Mouse (Mus musculus) ES-Bruce4 (cell line): ENCODE measurements around the gene Nr1h4. TPM values are rescaled to one million over a fixed set of nuclear protein-coding genes. Genes with fewer than 3 reads are reported as not detected.

Source experiments
- H3K27ac ChIP-seq: 2 replicates; pipeline ENCODE4 v1.5.1; 2012; ENCODE audit warnings: low read length, inconsistent platforms; ENCODE audit not compliant: insufficient read depth
- H3K27me3 ChIP-seq: 2 replicates; pipeline ENCODE4 v1.6.1; 2012; ENCODE audit warnings: mild to moderate bottlenecking, low read length, inconsistent platforms; ENCODE audit not compliant: control insufficient read depth, poor library complexity, insufficient read depth, severe bottlenecking
- H3K36me3 ChIP-seq: 2 replicates; pipeline ENCODE4 v1.6.1; 2012; ENCODE audit warnings: inconsistent platforms, mild to moderate bottlenecking, low read length, moderate library complexity; ENCODE audit not compliant: control insufficient read depth, poor library complexity, insufficient read depth, severe bottlenecking
- H3K4me1 ChIP-seq: one replicate; pipeline ENCODE4 v1.8.1; 2011; ENCODE audit warnings: low read length; ENCODE audit not compliant: control insufficient read depth, insufficient read depth
- H3K4me3 ChIP-seq: 2 replicates; pipeline ENCODE4 v1.5.1; 2011; ENCODE audit warnings: low read depth, mild to moderate bottlenecking, low read length
- H3K9ac ChIP-seq: 2 replicates; pipeline ENCODE4 v1.6.1; 2012; ENCODE audit warnings: low read depth, mild to moderate bottlenecking, inconsistent platforms; ENCODE audit not compliant: poor library complexity, severe bottlenecking
- H3K9me3 ChIP-seq: replicated peaks from 2 replicates; pipeline ENCODE4 v1.6.1; 2012; ENCODE audit warnings: mild to moderate bottlenecking, low read length, inconsistent platforms; ENCODE audit not compliant: control insufficient read depth, poor library complexity, insufficient read depth, severe bottlenecking
- CTCF ChIP-seq: IDR thresholded peaks from one replicate; pipeline ENCODE4 v1.8.1; 2011; ENCODE audit warnings: low read depth, low read length
- EP300 ChIP-seq: IDR thresholded peaks from 2 replicates; pipeline ENCODE4 v1.6.1; 2011; ENCODE audit warnings: low read depth, low read length; ENCODE audit not compliant: insufficient read depth
- POLR2A ChIP-seq: IDR thresholded peaks from one replicate; pipeline ENCODE4 v1.8.1; 2011; ENCODE audit warnings: low read length; ENCODE audit not compliant: insufficient read depth
- polyA plus RNA-seq: library from polyadenylated mRNA; stranded (reverse); fragments of >200 nt; gene quantifications from 2 replicates; pipeline ENCODE4 v1.2.4, GENCODE M21; 2011; ENCODE audit warnings: low read depth; ENCODE audit not compliant: missing spikeins, insufficient read depth, insufficient read length

Gene Nr1h4
- polyA plus RNA-seq, 1 experiment, result not detected

DNA sequence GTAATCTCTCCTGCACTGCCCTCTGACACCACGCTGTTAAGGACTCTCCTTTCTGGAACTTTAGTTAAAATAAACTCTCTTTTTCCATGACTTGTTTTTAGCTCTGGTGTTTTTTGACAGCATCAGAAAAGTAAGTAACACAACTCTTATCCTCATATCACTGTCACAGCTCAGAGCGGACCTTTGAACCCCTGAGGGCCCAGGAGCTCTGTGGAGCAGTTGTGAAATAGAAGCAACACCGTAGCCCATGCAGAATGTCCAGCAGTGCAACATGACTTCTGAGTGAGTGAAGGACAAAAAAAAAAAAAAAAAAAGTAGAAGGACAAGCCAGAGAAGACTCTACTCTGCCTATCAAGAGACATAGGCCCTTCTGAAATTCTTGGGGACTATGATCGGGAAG, 14.2 kb downstream of the Nr1h4 start:
- H3K36me3 ChIP-seq, result no peaks in the 10 kb centered on the region
- H3K27me3 ChIP-seq, result no peaks in the 10 kb centered on the region
- no peak overlapping the region for H3K9ac ChIP-seq
- no peak for TF ChIP-seq POLR2A
- TF ChIP-seq EP300, result no peak
- no peak for TF ChIP-seq CTCF
- no peak overlapping the region for H3K27ac ChIP-seq
- H3K4me1 ChIP-seq, result no peaks in the 10 kb centered on the region
- no peaks in the 10 kb centered on the region for H3K9me3 ChIP-seq
- H3K4me3 ChIP-seq, result no peak overlapping the region

DNA sequence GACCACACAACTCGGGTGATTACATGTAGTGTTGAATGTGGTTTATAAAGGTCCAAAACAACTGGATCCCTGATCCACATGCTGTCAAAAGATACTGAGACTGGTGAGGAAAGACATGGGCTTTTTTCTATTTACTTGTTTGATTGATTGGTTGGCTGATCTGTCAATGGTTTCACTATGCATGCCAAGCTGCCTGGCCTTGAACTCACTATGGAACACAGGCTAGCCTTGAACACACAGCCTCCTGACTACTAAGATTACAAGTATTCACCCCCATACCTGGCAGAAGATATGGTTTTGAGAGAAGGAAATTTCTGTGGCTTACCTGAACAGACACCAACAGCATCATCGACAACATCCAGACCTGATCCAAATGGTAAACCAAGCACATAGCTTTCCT, 15.0 kb downstream of the Nr1h4 start:
- Histone ChIP-seq H3K4me3 (no peak overlapping the region), H3K9ac (no peak overlapping the region), H3K36me3 (no peaks in the 10 kb centered on the region), H3K27ac (no peak overlapping the region), H3K4me1 (no peaks in the 10 kb centered on the region), H3K27me3 (no peaks in the 10 kb centered on the region), H3K9me3 (no peaks in the 10 kb centered on the region)
- TF ChIP-seq EP300 (no peak), POLR2A (no peak), CTCF (no peak)

DNA sequence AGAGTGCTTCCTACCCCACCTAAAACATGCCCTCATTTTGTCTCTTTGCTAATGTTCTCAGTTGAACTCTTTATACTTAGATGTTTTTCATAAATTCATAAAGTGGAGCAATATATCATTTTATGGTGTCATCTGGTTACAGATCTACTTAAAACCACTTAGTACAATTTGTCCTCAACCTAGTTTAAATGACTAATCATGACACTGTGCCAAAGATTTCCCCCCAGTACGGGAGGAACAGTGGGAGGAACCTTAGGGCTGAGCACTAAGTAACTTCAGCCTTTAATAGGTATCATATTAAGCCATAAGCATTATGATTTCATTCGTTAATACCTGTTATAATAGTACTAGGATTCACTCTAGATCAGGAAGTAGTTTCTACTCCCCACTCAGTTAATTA, 17.6 kb downstream of the Nr1h4 start:
- H3K4me3 ChIP-seq, result no peak overlapping the region
- no peaks in the 10 kb centered on the region for H3K4me1 ChIP-seq
- no peaks in the 10 kb centered on the region for H3K9me3 ChIP-seq
- TF ChIP-seq EP300 (no peak), POLR2A (no peak), CTCF (no peak)
- H3K27ac ChIP-seq, result no peak overlapping the region
- H3K36me3 ChIP-seq, result no peaks in the 10 kb centered on the region
- no peak overlapping the region for H3K9ac ChIP-seq
- H3K27me3 ChIP-seq, result no peaks in the 10 kb centered on the region

DNA sequence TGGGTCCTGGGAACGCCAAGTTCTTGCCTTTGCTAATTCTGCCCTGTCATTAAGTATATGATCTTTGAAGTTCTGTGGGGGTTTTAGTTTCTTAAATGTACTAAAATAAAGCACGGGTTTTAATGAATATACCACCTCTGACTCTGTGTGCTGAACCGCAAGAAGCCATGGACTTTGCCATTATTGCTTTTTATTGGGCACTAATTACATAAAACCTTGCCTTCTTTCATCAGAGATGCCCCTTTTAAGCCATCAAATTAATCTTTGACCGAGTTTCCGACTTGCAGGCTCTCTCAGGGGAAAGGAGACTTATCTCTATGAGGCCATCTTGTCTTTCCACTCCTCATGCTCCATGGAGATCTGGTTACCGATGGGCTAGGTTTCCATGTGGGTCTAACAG, 20.8 kb downstream of the Nr1h4 start:
- TF ChIP-seq CTCF, result no peak
- H3K27ac ChIP-seq, result no peak overlapping the region
- no peak overlapping the region for H3K4me3 ChIP-seq
- no peaks in the 10 kb centered on the region for H3K36me3 ChIP-seq
- H3K4me1 ChIP-seq, result no peaks in the 10 kb centered on the region
- no peaks in the 10 kb centered on the region for H3K9me3 ChIP-seq
- no peak overlapping the region for H3K9ac ChIP-seq
- no peaks in the 10 kb centered on the region for H3K27me3 ChIP-seq

DNA sequence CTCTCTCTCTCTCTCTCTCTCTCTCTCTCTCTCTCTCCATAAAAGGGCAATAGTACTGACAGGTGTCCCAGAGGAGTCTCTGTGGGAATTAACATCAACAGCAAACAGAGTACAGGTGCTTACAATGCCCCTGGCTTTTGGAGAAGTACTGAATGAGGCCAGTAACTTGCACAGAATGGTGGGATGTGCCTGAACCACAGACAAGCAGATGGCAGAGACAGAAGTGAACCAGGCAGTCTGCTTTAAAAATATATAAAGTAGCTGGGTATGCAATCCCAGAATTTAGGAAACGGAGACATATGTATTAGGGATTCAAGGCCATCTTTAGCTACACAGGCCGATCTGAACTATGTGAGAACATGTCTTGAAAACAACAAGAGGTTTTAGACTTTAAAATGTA, 22.8 kb downstream of the Nr1h4 start:
- Histone ChIP-seq H3K4me3 (no peak overlapping the region), H3K27me3 (no peaks in the 10 kb centered on the region), H3K27ac (no peak overlapping the region), H3K9me3 (no peaks in the 10 kb centered on the region), H3K36me3 (no peaks in the 10 kb centered on the region), H3K4me1 (no peaks in the 10 kb centered on the region), H3K9ac (no peak overlapping the region)
- TF ChIP-seq CTCF, result no peak

DNA sequence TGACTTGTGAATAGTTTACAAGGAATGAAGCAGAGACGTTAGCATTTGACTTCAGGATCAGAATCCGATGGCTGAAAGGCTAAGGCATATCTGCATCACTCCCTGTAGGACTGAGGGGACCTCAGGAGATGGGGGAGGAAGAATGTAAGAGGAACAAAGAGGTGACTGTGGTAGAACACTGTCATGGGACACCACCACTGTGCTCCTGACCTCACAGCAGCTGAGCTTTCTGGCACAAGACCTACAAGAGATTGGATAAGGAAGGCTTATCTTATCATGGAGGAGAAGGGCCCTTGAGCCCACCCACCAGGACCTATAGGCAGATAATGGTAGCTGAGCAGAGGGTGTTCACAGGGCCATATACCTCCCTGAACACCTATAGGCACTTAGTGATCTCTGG, 24.8 kb downstream of the Nr1h4 start:
- H3K9ac ChIP-seq, result no peak overlapping the region
- TF ChIP-seq CTCF (no peak), POLR2A (no peak), EP300 (no peak)
- H3K9me3 ChIP-seq, result no peaks in the 10 kb centered on the region
- no peak overlapping the region for H3K4me3 ChIP-seq
- no peaks in the 10 kb centered on the region for H3K27me3 ChIP-seq
- no peaks in the 10 kb centered on the region for H3K4me1 ChIP-seq
- H3K27ac ChIP-seq, result no peak overlapping the region
- no peaks in the 10 kb centered on the region for H3K36me3 ChIP-seq

DNA sequence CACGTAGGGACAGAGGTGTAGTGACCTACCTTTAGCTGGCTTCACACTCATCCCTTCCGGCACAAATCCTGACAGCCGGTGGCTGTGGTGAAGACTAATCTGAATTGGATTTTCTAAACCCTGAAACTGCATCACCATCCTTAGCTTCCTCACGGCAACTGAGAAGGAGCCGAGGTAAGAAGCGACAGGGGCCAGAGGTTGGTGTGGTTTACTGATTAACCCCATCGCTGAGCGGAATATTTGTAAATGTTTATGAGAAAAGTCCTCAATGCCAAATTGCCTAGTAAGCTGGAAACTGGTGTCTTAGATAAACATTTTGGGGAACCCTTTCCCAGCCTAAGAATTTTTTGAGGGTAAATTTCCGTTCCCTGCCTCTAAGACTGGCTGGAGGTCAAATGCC, 26.9 kb downstream of the Nr1h4 start:
- Histone ChIP-seq H3K4me1 (no peaks in the 10 kb centered on the region), H3K27ac (no peak overlapping the region), H3K36me3 (no peaks in the 10 kb centered on the region), H3K27me3 (no peaks in the 10 kb centered on the region), H3K4me3 (no peak overlapping the region), H3K9ac (no peak overlapping the region), H3K9me3 (no peaks in the 10 kb centered on the region)
- TF ChIP-seq POLR2A (no peak), EP300 (no peak), CTCF (no peak)
